In genomic region chr3:27736180-27736579, GRCm38 (mm10) we compare ENCODE assay signal across 8 mouse cellular contexts. TPM values are rescaled to one million over a fixed set of nuclear protein-coding genes. Genes with fewer than 3 reads are reported as not detected.
DNase-seq lines count a peak whose midpoint lies in the region; ATAC-seq and TF ChIP-seq lines count a peak whose summit lies in the region.

No protein-coding gene starts in this region.

- peaks cover 6 to 11% of the 10 kb centered on the region in 2 experiments for H3K4me1 ChIP-seq in heart, embryonic 14.5 days (ENCODE audit: control insufficient read depth in 2 of 2, insufficient read depth in 2 of 2, low read length in 2 of 2)
- 0 out of 4 replicates have a peak, but pooled peaks cover 0 to 2% of the 10 kb centered on the region in 2 experiments for H3K4me1 ChIP-seq in ES-E14 (ENCODE audit: control insufficient read depth in 2 of 2, insufficient read depth in 2 of 2, low read length in 2 of 2, poor library complexity in 1 of 2)
- 0 out of 2 replicates have a peak, but pooled peaks cover 3% of the 10 kb centered on the region for H3K4me1 ChIP-seq in embryonic facial prominence, embryonic 14.5 days (ENCODE audit: control insufficient read depth, insufficient read depth, low read length)
- no peaks in the 10 kb centered on the region for H3K4me1 ChIP-seq in limb, embryonic 15.5 days

- in situ Hi-C loops in ES-E14 (cut with MboI; ENCODE audit: low sequenced_read_pairs in 2 of 2, unreplicated experiment in 2 of 2): no loop called here

- peak overlapping the region; percentile 44 for H3K4me2 ChIP-seq in heart, embryonic 14.5 days (ENCODE audit: low read length)
- peak overlapping the region; percentile 26; the same call in 1 of the 2 replicates for H3K4me2 ChIP-seq in embryonic facial prominence, embryonic 14.5 days (ENCODE audit: low read depth, low read length)
- peak overlapping the region; percentile 24; the same call in 1 of the 2 replicates for H3K4me2 ChIP-seq in limb, embryonic 15.5 days

- H3K4me3 ChIP-seq in heart, embryonic 14.5 days (ENCODE audit: control insufficient read depth in 1 of 2, insufficient read depth in 1 of 2, low read depth in 1 of 2, low read length in 2 of 2): no peak overlapping the region
- no peak overlapping the region for H3K4me3 ChIP-seq in ES-E14 (ENCODE audit: insufficient read depth in 1 of 2, low read depth in 1 of 2, low read length in 2 of 2, poor library complexity in 1 of 2, severe bottlenecking in 1 of 2)
- no peak overlapping the region for H3K4me3 ChIP-seq in embryonic facial prominence, embryonic 14.5 days (ENCODE audit: low read depth, low read length)
- no peak overlapping the region for H3K4me3 ChIP-seq in limb, embryonic 15.5 days

- no peaks in the 10 kb centered on the region for H3K27me3 ChIP-seq in heart, embryonic 14.5 days (ENCODE audit: control insufficient read depth, insufficient read depth, low read length)
- no peaks in the 10 kb centered on the region for H3K27me3 ChIP-seq in embryonic facial prominence, embryonic 14.5 days (replicated peaks; ENCODE audit: control insufficient read depth, insufficient read depth, low read length)
- no peaks in the 10 kb centered on the region for H3K27me3 ChIP-seq in limb, embryonic 15.5 days

- no peak overlapping the region; a peak in 1 of 4 replicates for H3K27ac ChIP-seq in heart, embryonic 14.5 days (replicated peaks in 1 of 2; ENCODE audit: control insufficient read depth in 1 of 2, insufficient read depth in 1 of 2, low read depth in 2 of 2, low read length in 2 of 2)
- no peak overlapping the region for H3K27ac ChIP-seq in ES-E14 (ENCODE audit: insufficient read depth, low read depth, low read length, poor library complexity, severe bottlenecking)
- H3K27ac ChIP-seq in embryonic facial prominence, embryonic 14.5 days (replicated peaks; ENCODE audit: low read depth, low read length): no peak overlapping the region
- H3K27ac ChIP-seq in limb, embryonic 15.5 days: no peak overlapping the region

- intact Hi-C loops in heart, postnatal 25 days (cut with DNase I): no loop called here

- WGBS in heart, embryonic 14.5 days: 26% methylated on average over 9 of the region's 9 CpGs
- WGBS in embryonic facial prominence, embryonic 14.5 days: 16% methylated on average over 9 of the region's 9 CpGs
- WGBS in limb, embryonic 15.5 days: 22% methylated on average over 9 of the region's 9 CpGs

- H3K36me3 ChIP-seq in heart, embryonic 14.5 days (ENCODE audit: control insufficient read depth, insufficient read depth, low read length): no peaks in the 10 kb centered on the region
- no peaks in the 10 kb centered on the region for H3K36me3 ChIP-seq in ES-E14 (ENCODE audit: control insufficient read depth, insufficient read depth, low read length, poor library complexity, severe bottlenecking)
- H3K36me3 ChIP-seq in embryonic facial prominence, embryonic 14.5 days (ENCODE audit: control insufficient read depth, insufficient read depth, low read length): no peaks in the 10 kb centered on the region
- H3K36me3 ChIP-seq in limb, embryonic 15.5 days: no peaks in the 10 kb centered on the region

- DNase-seq in heart, postnatal 25 days (ENCODE audit: low spot score): no peak
- DNase-seq in ES-E14 (ENCODE audit: low read depth, low spot score): peak; percentile 36
- DNase-seq in embryonic facial prominence, embryonic 14.5 days (ENCODE audit: low spot score): peak; percentile 63
- DNase-seq in spleen, postnatal 36 days (ENCODE audit: low spot score in 2 of 2): no peak
- DNase-seq in T-cell, adult 2 months (ENCODE audit: low spot score): no peak
- DNase-seq in layer of hippocampus, postnatal 25 days (ENCODE audit: extremely low spot score in 1 of 2, low spot score in 1 of 2): no peak

- H3K9ac ChIP-seq in heart, embryonic 14.5 days (ENCODE audit: low read length): no peak overlapping the region
- H3K9ac ChIP-seq in ES-E14 (ENCODE audit: insufficient read depth, low read depth, low read length, poor library complexity, severe bottlenecking): no peak overlapping the region
- no peak overlapping the region for H3K9ac ChIP-seq in embryonic facial prominence, embryonic 14.5 days (ENCODE audit: low read depth, low read length)
- no peak overlapping the region for H3K9ac ChIP-seq in limb, embryonic 15.5 days

- H3K9me3 ChIP-seq in heart, embryonic 14.5 days (ENCODE audit: control insufficient read depth, low read length): no peaks in the 10 kb centered on the region
- H3K9me3 ChIP-seq in ES-E14 (ENCODE audit: control insufficient read depth, insufficient read depth, low read depth, low read length): no peaks in the 10 kb centered on the region
- no peaks in the 10 kb centered on the region for H3K9me3 ChIP-seq in embryonic facial prominence, embryonic 14.5 days (ENCODE audit: control insufficient read depth, low read length)
- H3K9me3 ChIP-seq in limb, embryonic 15.5 days: no peaks in the 10 kb centered on the region

- no peak for ATAC-seq in heart, embryonic 14.5 days (ENCODE audit: insufficient number of reproducible peaks, insufficient read depth, low FRiP score, low read depth)
- ATAC-seq in embryonic facial prominence, embryonic 14.5 days (ENCODE audit: low read depth): no peak
- ATAC-seq in limb, embryonic 15.5 days (ENCODE audit: insufficient number of reproducible peaks, low FRiP score, low TSS enrichment, low read depth): no peak

TF ChIP-seq in ES-E14, 5 proteins besides CTCF, POLR2A, EP300 and RAD21:
- TF ChIP-seq ZNF384 (IDR thresholded peaks at IDR 0.05; ENCODE audit: low read depth, low read length): no peak
- no peak for TF ChIP-seq CHD2 (IDR thresholded peaks at IDR 0.05; ENCODE audit: low read depth, low read length)
- TF ChIP-seq ZC3H11A (IDR thresholded peaks at IDR 0.05; ENCODE audit: borderline replicate concordance, low read depth, low read length): no peak
- no peak for TF ChIP-seq HCFC1 (IDR thresholded peaks at IDR 0.05; ENCODE audit: borderline replicate concordance, insufficient read depth, low read length)
- TF ChIP-seq MAFK (IDR thresholded peaks at IDR 0.05; ENCODE audit: insufficient read depth, low read depth, low read length): no peak

RNA-seq across cellular contexts. Expression of gene Fndc3b, which starts 25.1 kb away (rescaled TPM):
- polyA plus RNA-seq in heart, embryonic 14.5 days (2014; fragmentation: Nextera tagmentation; extraction: Ambion mirVana): 25.8 and 29.0 TPM in 2 replicates
- 10 to 100 TPM; 58.5 to 69.4 TPM for total RNA-seq in heart, postnatal 25 days (2021)
- total RNA-seq in ES-E14 (2012; rRNA removed): 9.7 and 16.6 TPM in 2 replicates
- polyA plus RNA-seq in embryonic facial prominence, embryonic 14.5 days (2014; fragmentation: Nextera tagmentation; extraction: Ambion mirVana): 43.2 and 44.3 TPM in 2 replicates
- polyA plus RNA-seq in limb, embryonic 15.5 days (2015; fragmentation: Nextera tagmentation; extraction: Ambion mirVana): 35.4 and 39.5 TPM in 2 replicates
- total RNA-seq in layer of hippocampus, postnatal 25 days (2021): 10 to 100 TPM; 20.2 to 21.6 TPM

Comparison
In these comparisons a context has a peak if more than half of its experiments do, and no peak if none do; other contexts are left out.
1. DNase-seq: peak in ES-E14 (single experiment) and embryonic facial prominence, embryonic 14.5 days (single experiment); none in heart, postnatal 25 days (single experiment), spleen, postnatal 36 days (0 of 2), T-cell, adult 2 months (single experiment) and layer of hippocampus, postnatal 25 days (0 of 2).
2. Peak in every context shown above with its lines, with median percentiles within 50 percentile points of each other: H3K4me2 ChIP-seq.